Mouse (Mus musculus) gastrocnemius, postnatal 14 days (tissue): ENCODE measurements around the gene Jade1. TPM values are rescaled to one million over a fixed set of nuclear protein-coding genes. Genes with fewer than 3 reads are reported as not detected.

ENCODE experiments used
- DNase-seq: peaks from one replicate; pipeline ENCODE4 v3.0.0; 2021; ENCODE audit warnings: mixed read lengths
- intact Hi-C: fragments of 180-260 bp; cut with DNase I; formaldehyde crosslinking; loops from one replicate; pipeline ENCODE4 v1.15.1; 2025; ENCODE audit warnings: low total_unique reads
- long read RNA-seq, 2 experiments: library from polyadenylated mRNA; stranded (forward); transcript quantifications; one replicate each; pipeline ENCODE4 v2.0.0; 2021
- total RNA-seq, 2 experiments: library from RNA; stranded (reverse); gene quantifications; 2 replicates each; pipeline ENCODE4 v1.2.3; 2021

The Jade1 gene
- total RNA-seq = 10 to 100 TPM; 16.4 to 22.3 TPM
- long read RNA-seq, experiment 1, full-length matches to known transcripts = 2 of 5 reads
- long read RNA-seq, experiment 1, partial matches to known transcripts = 0 of 5 reads
- long read RNA-seq, experiment 1, other reads (novel, unspliced or antisense) = 3 of 5 reads
- long read RNA-seq, experiment 2, full-length matches to known transcripts = 2 of 4 reads
- long read RNA-seq, experiment 2, partial matches to known transcripts = 1 of 4 reads
- long read RNA-seq, experiment 2, other reads (novel, unspliced or antisense) = 1 of 4 reads

- DNase-seq = no peak
- intact Hi-C loops = no loop called here
Observed at GRCm38 (mm10) chr3:41555491-41556381, at the start of gene Jade1. Jade1 (plus strand) TSS chr3:41555731.

GRCm38 (mm10) chr3:41509441-41509840 is 46.1 kb upstream of the Jade1 start:
- intact Hi-C loops = no loop called here
- DNase-seq = peak; percentile 58

- no peak for DNase-seq
- intact Hi-C loops = no loop called here
Observed at GRCm38 (mm10) chr3:41510191-41510590, 45.3 kb upstream of the Jade1 start.

GRCm38 (mm10) chr3:41510750-41511149 is 44.8 kb upstream of the Jade1 start:
- intact Hi-C loops = no loop called here
- no peak for DNase-seq

DNA sequence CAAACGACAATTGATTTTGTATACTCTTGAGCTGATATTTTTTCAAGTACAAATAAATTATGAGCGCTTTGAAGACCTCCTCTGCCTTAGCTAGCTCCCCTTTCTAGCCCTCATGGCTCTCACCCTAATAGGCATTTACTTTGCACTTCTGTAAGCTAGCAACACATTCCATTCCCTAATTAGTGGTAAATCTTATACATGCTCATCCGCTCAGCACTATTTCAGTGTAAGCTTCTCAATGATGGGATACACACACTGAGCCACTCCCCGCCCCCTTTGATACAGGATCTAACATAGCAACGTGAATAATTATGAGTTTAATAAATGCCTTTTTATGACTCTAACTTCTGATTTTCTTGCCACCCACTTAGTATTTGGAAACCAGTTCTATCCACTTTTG is 41.5 kb upstream of the Jade1 start:
- intact Hi-C loops = no loop called here
- no peak for DNase-seq

- intact Hi-C loops = no loop called here
- DNase-seq = no peak
Observed at GRCm38 (mm10) chr3:41514683-41515305, 40.7 kb upstream of the Jade1 start.

DNA sequence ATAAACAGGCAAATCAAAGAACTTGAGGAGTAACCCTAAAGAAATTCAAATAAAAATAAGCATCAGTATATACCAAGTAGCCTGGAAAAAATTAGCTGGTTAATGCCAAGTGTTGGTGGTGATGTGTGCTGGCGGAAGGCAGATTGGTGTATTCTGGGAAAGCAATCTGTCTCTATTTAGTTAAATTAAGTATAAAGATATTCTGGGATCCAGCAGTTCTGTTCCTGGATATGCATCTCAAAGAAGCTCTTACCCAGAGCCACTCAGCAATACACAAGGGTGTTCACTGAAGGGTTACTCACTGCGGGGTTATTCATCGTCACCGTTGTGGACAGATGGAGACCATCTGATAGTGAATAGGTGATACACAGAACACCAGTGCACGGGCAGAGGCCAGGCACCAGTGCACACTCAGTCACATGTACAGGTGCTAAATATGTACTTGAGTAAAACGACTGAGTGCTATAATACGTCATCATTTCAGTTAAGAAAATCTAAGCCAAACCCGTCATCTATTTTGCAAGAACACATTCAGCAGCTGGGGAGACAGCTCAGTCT is 38.5 kb upstream of the Jade1 start:
- intact Hi-C loops = no loop called here
- no peak for DNase-seq

DNA sequence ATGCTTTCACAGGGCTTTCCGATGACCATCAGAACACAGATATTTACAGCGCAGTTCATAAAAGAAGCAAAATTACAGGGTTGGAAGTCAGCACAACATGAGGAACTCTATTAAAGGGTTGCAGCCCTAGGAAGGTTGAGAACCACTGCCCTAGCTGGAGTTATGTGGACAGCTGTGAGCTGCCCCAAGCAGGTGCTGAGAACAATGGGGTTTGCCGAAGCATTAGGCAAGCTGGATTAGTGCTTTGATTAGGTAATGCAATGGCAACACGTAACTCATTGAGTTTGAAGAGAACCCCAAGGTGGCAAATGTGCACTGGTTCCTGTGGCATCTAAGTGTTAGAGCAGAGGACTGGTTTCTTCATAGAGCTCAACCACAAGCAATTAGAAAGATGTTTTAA is 34.6 kb upstream of the Jade1 start:
- no peak for DNase-seq
- intact Hi-C loops = no loop called here

- intact Hi-C loops = no loop called here
- no peak for DNase-seq
Observed at GRCm38 (mm10) chr3:41521733-41522132, 33.8 kb upstream of the Jade1 start.

DNA sequence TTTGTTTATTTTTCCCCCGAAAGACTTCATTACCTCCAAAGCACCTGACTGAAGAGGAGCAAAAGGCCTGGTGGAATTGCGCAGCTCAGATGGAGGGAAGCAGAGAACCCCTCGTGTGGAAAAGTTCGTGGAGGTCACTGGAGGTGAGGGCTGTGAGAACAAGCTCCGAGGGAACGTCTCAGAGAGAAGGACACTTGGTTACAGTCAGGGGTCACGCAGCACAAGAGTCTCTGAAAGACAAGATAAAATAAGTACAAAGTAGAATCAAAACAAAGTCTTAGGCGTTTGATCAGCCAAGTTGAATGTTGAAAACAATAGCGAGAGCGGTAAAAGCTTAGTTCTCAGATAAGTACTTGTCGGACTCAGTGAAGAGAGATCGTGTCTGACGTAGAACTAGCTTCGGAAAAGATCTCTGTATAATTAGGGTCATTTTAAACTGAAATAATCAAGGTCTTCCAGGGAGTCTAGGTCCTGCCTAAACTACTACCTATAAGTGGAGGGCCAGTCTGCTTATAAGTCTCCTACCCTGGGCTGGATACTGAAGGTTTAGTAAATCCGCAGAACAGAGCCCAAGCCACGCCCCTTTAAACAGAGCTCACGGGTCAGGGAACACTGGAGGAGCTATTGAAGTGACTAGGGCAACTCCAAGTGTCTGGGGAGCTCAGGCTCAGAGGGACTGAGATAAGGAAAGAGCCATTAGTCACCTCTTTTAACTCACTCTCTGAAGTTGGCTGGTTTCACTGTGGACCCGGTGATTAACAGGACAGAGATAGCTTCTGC is 33.1 kb upstream of the Jade1 start:
- intact Hi-C loops = no loop called here
- DNase-seq = no peak

DNA sequence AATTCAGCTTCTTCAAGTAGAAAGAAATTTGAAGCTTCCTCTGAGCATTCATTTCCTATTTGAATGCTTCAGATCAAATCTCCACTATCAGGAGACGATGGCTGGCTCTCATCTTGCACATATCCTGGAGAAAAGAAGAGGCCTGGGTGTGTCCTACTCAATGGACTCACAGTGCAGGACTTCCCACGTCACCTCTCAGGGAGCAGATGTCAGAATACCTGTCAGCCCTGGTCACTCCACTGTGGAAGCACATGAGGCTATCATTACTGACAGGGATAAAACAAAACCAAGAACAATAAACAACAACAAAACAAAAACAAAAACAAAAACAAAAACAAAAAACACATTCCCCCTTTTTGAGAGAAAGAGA is 32.5 kb upstream of the Jade1 start:
- DNase-seq = no peak
- intact Hi-C loops = no loop called here

DNA sequence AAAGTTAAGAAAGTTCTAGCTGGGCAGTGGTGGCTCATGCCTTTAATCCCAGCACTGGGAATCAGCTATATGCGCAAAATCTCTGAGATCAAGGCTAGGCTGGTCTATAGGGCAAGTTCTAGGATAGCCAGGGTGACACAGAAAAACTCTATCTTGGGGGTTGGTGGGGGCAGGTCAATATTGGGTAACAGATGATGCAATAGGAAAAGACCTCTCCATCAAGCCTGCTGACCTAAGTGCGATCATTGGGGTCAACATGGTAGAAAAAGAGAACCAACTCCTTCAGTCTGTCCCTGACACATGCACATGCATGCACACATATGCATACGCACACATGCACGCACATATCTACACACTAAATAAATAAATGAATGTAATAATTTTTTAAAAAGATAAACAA is 32.1 kb upstream of the Jade1 start:
- DNase-seq = no peak
- intact Hi-C loops = no loop called here

DNA sequence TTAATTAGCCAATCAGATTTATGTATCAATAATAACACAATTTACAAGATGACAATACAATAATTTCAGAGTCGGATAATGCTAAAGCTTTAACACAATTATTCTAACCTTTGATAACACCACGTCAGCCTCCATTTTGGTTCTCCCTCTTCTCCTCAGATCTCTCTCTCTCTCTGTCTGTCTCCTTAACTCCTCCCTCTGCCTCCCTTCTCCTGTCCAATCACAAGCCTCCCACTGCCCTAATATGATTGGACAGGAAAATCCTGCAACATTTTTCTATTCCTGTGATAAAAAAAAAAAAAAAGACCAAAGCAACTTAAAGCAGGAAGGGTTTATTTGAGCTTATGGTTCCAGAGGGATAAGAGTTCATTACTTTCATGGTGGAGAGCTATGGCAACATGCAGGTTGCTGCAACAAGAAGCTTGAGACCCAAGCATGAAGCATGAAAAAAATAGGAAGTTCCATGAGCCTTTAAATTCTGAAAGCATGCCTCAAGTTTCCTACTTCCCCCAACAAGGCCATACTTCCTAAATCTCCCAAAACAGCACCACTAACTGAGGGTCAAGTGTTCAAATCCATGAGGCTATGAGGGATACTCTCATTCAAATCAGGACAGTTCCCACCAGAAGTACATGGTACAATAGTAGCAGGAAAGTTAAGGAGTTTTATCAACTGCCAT is 27.1 kb upstream of the Jade1 start:
- intact Hi-C loops = no loop called here
- DNase-seq = no peak

DNA sequence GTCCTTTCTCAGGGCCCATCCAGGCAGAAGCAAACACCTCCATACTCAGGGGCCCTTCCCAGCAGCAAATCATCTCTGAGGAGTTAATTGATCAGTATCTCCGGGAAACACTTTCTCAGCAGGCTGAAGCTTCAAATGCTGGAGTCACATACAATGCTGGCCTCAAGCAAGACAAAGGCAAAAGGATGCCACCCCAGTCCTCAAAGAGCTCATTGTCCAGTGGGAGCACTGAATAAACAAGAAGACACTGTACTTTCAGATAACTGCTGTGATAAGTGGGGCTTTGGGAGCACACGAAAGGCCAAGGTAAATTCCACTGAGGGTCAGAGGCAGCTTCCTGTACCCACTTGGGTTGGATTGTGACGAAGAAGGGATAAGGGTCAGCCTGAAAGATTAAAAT is 25.4 kb upstream of the Jade1 start:
- no peak for DNase-seq
- intact Hi-C loops = no loop called here

- intact Hi-C loops = no loop called here
- DNase-seq = peak; percentile 60
Observed at GRCm38 (mm10) chr3:41531541-41531940, 24.0 kb upstream of the Jade1 start.

- DNase-seq = no peak
- intact Hi-C loops = no loop called here
Observed at GRCm38 (mm10) chr3:41532109-41532508, 23.4 kb upstream of the Jade1 start.

- no peak for DNase-seq
- intact Hi-C loops = no loop called here
Observed at GRCm38 (mm10) chr3:41533660-41534059, 21.9 kb upstream of the Jade1 start.

DNA sequence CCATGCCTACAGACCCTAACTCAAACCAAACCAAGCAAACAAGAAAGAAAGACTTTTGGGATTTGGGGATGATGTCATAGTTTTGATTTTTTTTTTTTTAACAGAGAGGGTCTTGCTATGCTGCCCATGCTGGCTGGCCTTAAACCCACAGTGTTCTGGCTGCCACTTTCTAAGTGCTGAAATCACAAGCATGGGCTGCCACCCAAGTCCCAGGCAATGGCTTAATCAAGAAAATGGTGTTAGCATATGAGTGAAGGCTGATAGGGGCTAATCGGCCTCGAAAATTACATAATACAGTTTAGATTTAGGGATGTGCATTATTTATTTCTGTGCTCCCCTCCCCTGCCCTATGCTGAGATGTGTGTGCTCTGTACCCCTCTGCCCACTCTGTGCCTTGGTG is 17.6 kb upstream of the Jade1 start:
- intact Hi-C loops = no loop called here
- no peak for DNase-seq

DNA sequence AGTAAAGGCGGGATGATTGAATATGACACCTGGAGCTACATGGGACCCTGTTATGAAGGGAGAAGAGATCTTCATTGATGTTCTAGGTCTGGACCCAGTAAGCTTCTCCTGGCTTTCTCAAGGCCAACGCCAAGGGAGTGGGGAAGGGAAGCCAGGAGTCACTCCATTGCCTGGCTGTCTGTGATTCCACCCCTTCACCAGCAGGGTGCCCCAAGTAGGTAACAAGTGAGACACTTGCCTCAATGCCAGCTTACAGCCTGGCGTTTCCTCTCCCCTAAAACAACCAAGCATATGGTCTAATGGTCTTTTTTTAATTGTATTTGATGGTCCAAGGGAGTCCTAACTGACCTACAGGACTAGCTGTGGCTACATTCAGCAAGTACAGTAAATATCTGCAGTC is 14.2 kb upstream of the Jade1 start:
- intact Hi-C loops = no loop called here
- DNase-seq = no peak
